Mouse (Mus musculus) heart, adult 2 months (tissue): Measurements from ENCODE around the gene Josd2. TPM values are rescaled to one million over a fixed set of nuclear protein-coding genes. Genes with fewer than 3 reads are reported as not detected.

Source experiments
- DNase-seq, 2 experiments: peaks; one replicate each; pipeline ENCODE4 v3.0.0; 2021
- H3K27ac ChIP-seq: fragments of 200-600 bp; 2 replicates; pipeline ENCODE4 v1.8.1; 2022
- H3K27me3 ChIP-seq: fragments of 200-500 bp; 2 replicates; pipeline ENCODE4 v1.6.1; 2012; ENCODE audit warnings: mild to moderate bottlenecking, low read length, inconsistent platforms, mixed read lengths; ENCODE audit not compliant: control insufficient read depth, insufficient read depth
- H3K36me3 ChIP-seq: fragments of 200-500 bp; 2 replicates; pipeline ENCODE4 v1.6.1; 2012; ENCODE audit warnings: low read length, inconsistent platforms; ENCODE audit not compliant: control insufficient read depth, insufficient read depth
- H3K4me1 ChIP-seq: fragments of 200-500 bp; 2 replicates; pipeline ENCODE4 v1.6.1; 2011; ENCODE audit warnings: low read length; ENCODE audit not compliant: control insufficient read depth, insufficient read depth
- H3K4me3 ChIP-seq: fragments of 200-600 bp; 2 replicates; pipeline ENCODE4 v1.8.1; 2022
- H3K79me2 ChIP-seq: fragments of 200-500 bp; replicated peaks from 2 replicates; pipeline ENCODE4 v1.6.1; 2012; ENCODE audit warnings: mild to moderate bottlenecking, inconsistent platforms, low read length, moderate library complexity, mixed read lengths; ENCODE audit not compliant: control insufficient read depth, insufficient read depth
- H3K9ac ChIP-seq: fragments of 200-500 bp; 2 replicates; pipeline ENCODE4 v1.6.1; 2012; ENCODE audit warnings: low read depth, mild to moderate bottlenecking, control low read depth, inconsistent platforms, low read length, mixed read lengths
- CTCF ChIP-seq: fragments of 200-600 bp; IDR thresholded peaks from 2 replicates; pipeline ENCODE4 v1.8.1; 2022; ENCODE audit warnings: antibody characterized with exemption, mild to moderate bottlenecking, moderate library complexity
- EP300 ChIP-seq: fragments of 200-500 bp; IDR thresholded peaks from 2 replicates; pipeline ENCODE4 v1.6.1; 2011; ENCODE audit warnings: low read depth, low read length, control low read depth; ENCODE audit not compliant: insufficient read depth
- POLR2A ChIP-seq: fragments of 200-500 bp; IDR thresholded peaks from 2 replicates; pipeline ENCODE4 v1.6.1; 2011; ENCODE audit warnings: mild to moderate bottlenecking, low read depth, low read length, control low read depth; ENCODE audit not compliant: insufficient read depth
- WGBS: fragments of 180-500 bp; shearing (Covaris S2); methylation state at CpG from one replicate; pipeline ENCODE4 v1.1.7; 2018; 5-methylcytosine and 5-hydroxymethylcytosine counted together
- intact Hi-C: fragments of 180-260 bp; cut with DNase I; formaldehyde crosslinking; loops from one replicate; pipeline ENCODE4 v1.15.1; 2025
- polyA plus RNA-seq: library from polyadenylated mRNA; depleted of rRNA; stranded (reverse); fragments of >200 nt; gene quantifications from 2 replicates; pipeline ENCODE4 v1.2.3, GENCODE M21; 2012
- total RNA-seq, 2 experiments: library from RNA; stranded (reverse); gene quantifications; 2 replicates each; pipeline ENCODE4 v1.2.3; 2021

The Josd2 gene
- total and polyA plus RNA-seq, 3 experiments, result 139 to 242 (median 147) TPM

GRCm38 (mm10) chr7:44443268-44444173 is 24.3 kb upstream of the Josd2 start:
- H3K4me3 ChIP-seq, result no peak overlapping the region
- intact Hi-C loops, result no loop called here
- TF ChIP-seq CTCF (0 out of 2 replicates have a peak, but pooled peaks have one; percentile 7), EP300 (no peak)
- no peaks in the 10 kb centered on the region for H3K79me2 ChIP-seq
- H3K9ac ChIP-seq, result no peak overlapping the region
- H3K36me3 ChIP-seq, result no peaks in the 10 kb centered on the region
- no peak overlapping the region for H3K27ac ChIP-seq
- no peak for DNase-seq
- 10% methylated on average over 20 of the region's 20 CpGs for WGBS
- peaks cover 2% of the 10 kb centered on the region; the same call in 1 of the 2 replicates for H3K27me3 ChIP-seq
- H3K4me1 ChIP-seq, result no peaks in the 10 kb centered on the region

- no peaks in the 10 kb centered on the region for H3K4me1 ChIP-seq
- no peaks in the 10 kb centered on the region for H3K79me2 ChIP-seq
- DNase-seq, result peak in 1 of 2 experiments; percentile 51
- intact Hi-C loops, result loop anchor here (5.0 kb wide), 1 partner anchor 37 kb away; no protein-coding TSS in a partner anchor
- H3K36me3 ChIP-seq, result no peaks in the 10 kb centered on the region
- 25% methylated on average over 29 of the region's 29 CpGs for WGBS
- H3K4me3 ChIP-seq, result no peak overlapping the region
- no peak overlapping the region for H3K9ac ChIP-seq
- 0 out of 2 replicates have a peak, but pooled peaks have one; percentile 44 for TF ChIP-seq EP300
- TF ChIP-seq CTCF, result no peak
- no peak for TF ChIP-seq POLR2A
- peaks cover 2% of the 10 kb centered on the region; the same call in 1 of the 2 replicates for H3K27me3 ChIP-seq
- no peak overlapping the region for H3K27ac ChIP-seq
Observed at GRCm38 (mm10) chr7:44444886-44445527, 22.8 kb upstream of the Josd2 start.

GRCm38 (mm10) chr7:44445528-44445923 is 22.3 kb upstream of the Josd2 start:
- peaks cover 2% of the 10 kb centered on the region; the same call in 1 of the 2 replicates for H3K27me3 ChIP-seq
- intact Hi-C loops, result loop anchor here (5.0 kb wide), 1 partner anchor 37 kb away; no protein-coding TSS in a partner anchor
- no peak overlapping the region for H3K4me3 ChIP-seq
- WGBS, result 33% methylated on average over 7 of the region's 7 CpGs
- DNase-seq, result no peak
- H3K79me2 ChIP-seq, result no peaks in the 10 kb centered on the region
- H3K27ac ChIP-seq, result no peak overlapping the region
- H3K4me1 ChIP-seq, result no peaks in the 10 kb centered on the region
- no peaks in the 10 kb centered on the region for H3K36me3 ChIP-seq
- no peak for TF ChIP-seq CTCF
- TF ChIP-seq POLR2A, result no peak
- TF ChIP-seq EP300, result no peak
- no peak overlapping the region for H3K9ac ChIP-seq

- Histone ChIP-seq H3K79me2 (no peaks in the 10 kb centered on the region), H3K27me3 (peaks cover 2% of the 10 kb centered on the region; the same call in 1 of the 2 replicates), H3K4me3 (no peak overlapping the region), H3K9ac (no peak overlapping the region), H3K27ac (no peak overlapping the region), H3K4me1 (no peaks in the 10 kb centered on the region), H3K36me3 (no peaks in the 10 kb centered on the region)
- TF ChIP-seq POLR2A, result no peak
- TF ChIP-seq CTCF, result peak; percentile 36; the same call in 1 of the 2 replicates
- TF ChIP-seq EP300, result no peak
- intact Hi-C loops, result loop anchor here (5.0 kb wide), 1 partner anchor 36 kb away; no protein-coding TSS in a partner anchor
- DNase-seq, result no peak
- 29% methylated on average over 12 of the region's 12 CpGs for WGBS
Observed at GRCm38 (mm10) chr7:44446070-44446855, 21.5 kb upstream of the Josd2 start.

- Histone ChIP-seq H3K4me3 (no peak overlapping the region), H3K27me3 (no peaks in the 10 kb centered on the region), H3K9ac (no peak overlapping the region), H3K4me1 (peaks cover 1% of the 10 kb centered on the region; the same call in 1 of the 2 replicates), H3K27ac (no peak overlapping the region), H3K36me3 (no peaks in the 10 kb centered on the region), H3K79me2 (no peaks in the 10 kb centered on the region)
- WGBS, result 6% methylated on average over 3 of the region's 3 CpGs
- TF ChIP-seq CTCF (no peak), POLR2A (no peak), EP300 (no peak)
- intact Hi-C loops, result no loop called here
- no peak for DNase-seq
Observed at GRCm38 (mm10) chr7:44453256-44453655, 14.5 kb upstream of the Josd2 start.
